Mouse (Mus musculus) spleen, adult 2 months (tissue): ENCODE data around the gene Hivep3. TPM values are rescaled to one million over a fixed set of nuclear protein-coding genes. Genes with fewer than 3 reads are reported as not detected.

Experiments used
- DNase-seq, 2 experiments: peaks; one replicate each; pipeline versions ENCODE4 v3.0.0 to v3.0.0-alpha.2; 2012 to 2021; ENCODE audit warnings: low spot score in 2 of 2, low read depth in 1 of 2
- H3K27ac ChIP-seq: fragments of 200-500 bp; 2 replicates; pipeline ENCODE4 v1.5.1; 2012; ENCODE audit warnings: low read length, inconsistent platforms; ENCODE audit not compliant: insufficient read depth
- H3K27me3 ChIP-seq: fragments of 200-500 bp; 2 replicates; pipeline ENCODE4 v1.6.1; 2012; ENCODE audit warnings: mild to moderate bottlenecking, moderate library complexity, low read length, inconsistent platforms; ENCODE audit not compliant: control insufficient read depth, insufficient read depth
- H3K36me3 ChIP-seq: fragments of 200-500 bp; 2 replicates; pipeline ENCODE4 v1.6.1; 2012; ENCODE audit warnings: mild to moderate bottlenecking, low read length, inconsistent platforms; ENCODE audit not compliant: control insufficient read depth, insufficient read depth
- H3K4me1 ChIP-seq: fragments of 200-500 bp; 2 replicates; pipeline ENCODE4 v1.6.1; 2011; ENCODE audit warnings: inconsistent platforms; ENCODE audit not compliant: control insufficient read depth, insufficient read depth, insufficient read length
- H3K4me3 ChIP-seq: fragments of 200-500 bp; 2 replicates; pipeline ENCODE4 v1.5.1; 2011; ENCODE audit warnings: mild to moderate bottlenecking, inconsistent platforms; ENCODE audit not compliant: insufficient read depth, insufficient read length; ENCODE audit errors: extremely low read depth
- CTCF ChIP-seq: fragments of 200-500 bp; IDR thresholded peaks from 2 replicates; pipeline ENCODE4 v1.5.1; 2011; ENCODE audit warnings: mild to moderate bottlenecking, inconsistent platforms; ENCODE audit not compliant: insufficient read depth, insufficient read length, insufficient replicate concordance; ENCODE audit errors: extremely low read depth
- POLR2A ChIP-seq: fragments of 200-500 bp; IDR thresholded peaks from 2 replicates; pipeline ENCODE4 v1.6.1; 2011; ENCODE audit warnings: low read depth, low read length, inconsistent platforms
- WGBS: fragments of 180-500 bp; shearing (Covaris S2); methylation state at CpG from one replicate; pipeline ENCODE4 v1.1.7; 2018; 5-methylcytosine and 5-hydroxymethylcytosine counted together
- polyA plus RNA-seq: library from polyadenylated mRNA; depleted of rRNA; stranded (reverse); fragments of >200 nt; gene quantifications from 2 replicates; pipeline ENCODE4 v1.2.3, GENCODE M21; 2012

Gene Hivep3
- polyA plus RNA-seq, 1 experiment: 8.7 TPM

DNA sequence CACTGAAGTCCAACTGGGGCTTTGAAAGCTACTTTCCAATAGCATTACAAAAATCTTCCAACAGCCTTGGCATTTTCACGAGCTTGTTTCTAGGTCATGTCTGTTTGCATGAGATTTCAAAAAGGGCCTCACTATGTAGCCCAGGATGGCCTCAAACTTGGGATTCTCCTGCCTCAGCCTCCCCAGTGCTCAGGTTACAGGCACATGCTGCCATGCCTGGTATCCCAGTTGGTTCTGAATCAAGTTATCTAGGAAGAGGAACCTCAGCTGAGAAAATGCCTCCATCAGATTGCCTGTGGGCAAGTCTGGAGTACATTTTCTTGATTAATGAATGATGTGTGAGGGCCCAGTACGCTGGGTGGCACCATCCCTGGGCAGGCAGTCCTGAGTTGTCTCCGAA lies 324.6 kb downstream of the Hivep3 start:
- WGBS: 91% methylated on average over 3 of the region's 3 CpGs
- no peak for TF ChIP-seq POLR2A
- TF ChIP-seq CTCF: no peak
- Histone ChIP-seq H3K4me3 (no peak overlapping the region), H3K27me3 (no peaks in the 10 kb centered on the region), H3K4me1 (peaks cover 20% of the 10 kb centered on the region; the same call in 1 of the 2 replicates), H3K27ac (no peak overlapping the region), H3K36me3 (no peaks in the 10 kb centered on the region)
- DNase-seq: no peak

GRCm38 (mm10) chr4:120058794-120059193 lies 325.2 kb downstream of the Hivep3 start:
- H3K36me3 ChIP-seq: no peaks in the 10 kb centered on the region
- DNase-seq: no peak
- WGBS: 80% methylated on average over 10 of the region's 10 CpGs
- H3K4me3 ChIP-seq: no peak overlapping the region
- H3K4me1 ChIP-seq: peaks cover 15% of the 10 kb centered on the region; the same call in 1 of the 2 replicates
- TF ChIP-seq POLR2A: no peak
- TF ChIP-seq CTCF: no peak
- no peaks in the 10 kb centered on the region for H3K27me3 ChIP-seq
- no peak overlapping the region for H3K27ac ChIP-seq

DNA sequence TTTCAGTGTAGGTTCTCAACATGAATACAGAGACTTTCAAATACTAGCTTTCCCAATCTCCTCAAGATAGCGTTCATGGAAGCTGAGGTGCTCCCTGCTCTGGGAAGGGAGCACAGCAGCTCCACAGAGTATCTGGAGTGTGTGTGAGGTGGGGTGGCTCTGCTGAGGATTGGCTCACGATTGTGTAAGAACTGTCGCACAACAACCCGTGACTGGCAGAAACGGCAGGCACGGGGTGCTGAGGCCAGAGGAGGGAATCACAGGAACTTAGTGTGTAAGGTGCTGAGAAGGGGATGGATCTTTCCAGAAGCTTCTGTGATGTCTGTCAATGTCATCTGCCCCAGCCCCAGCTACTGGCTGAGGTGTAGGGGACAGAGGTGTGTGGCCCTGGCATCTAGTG lies 328.1 kb downstream of the Hivep3 start:
- Histone ChIP-seq H3K27me3 (no peaks in the 10 kb centered on the region), H3K4me3 (no peak overlapping the region), H3K36me3 (no peaks in the 10 kb centered on the region), H3K27ac (no peak overlapping the region), H3K4me1 (no peaks in the 10 kb centered on the region; the same call in 1 of the 2 replicates)
- 83% methylated on average over 6 of the region's 6 CpGs for WGBS
- TF ChIP-seq POLR2A (no peak), CTCF (no peak)
- no peak for DNase-seq

- DNase-seq: no peak
- WGBS: 82% methylated on average over 6 of the region's 6 CpGs
- H3K27ac ChIP-seq: no peak overlapping the region
- H3K36me3 ChIP-seq: no peaks in the 10 kb centered on the region
- TF ChIP-seq POLR2A (no peak), CTCF (no peak)
- H3K27me3 ChIP-seq: no peaks in the 10 kb centered on the region
- no peak overlapping the region for H3K4me3 ChIP-seq
- H3K4me1 ChIP-seq: no peaks in the 10 kb centered on the region; the same call in 1 of the 2 replicates
These were observed 328.6 kb downstream of the Hivep3 start for GRCm38 (mm10) chr4:120062198-120062597.

DNA sequence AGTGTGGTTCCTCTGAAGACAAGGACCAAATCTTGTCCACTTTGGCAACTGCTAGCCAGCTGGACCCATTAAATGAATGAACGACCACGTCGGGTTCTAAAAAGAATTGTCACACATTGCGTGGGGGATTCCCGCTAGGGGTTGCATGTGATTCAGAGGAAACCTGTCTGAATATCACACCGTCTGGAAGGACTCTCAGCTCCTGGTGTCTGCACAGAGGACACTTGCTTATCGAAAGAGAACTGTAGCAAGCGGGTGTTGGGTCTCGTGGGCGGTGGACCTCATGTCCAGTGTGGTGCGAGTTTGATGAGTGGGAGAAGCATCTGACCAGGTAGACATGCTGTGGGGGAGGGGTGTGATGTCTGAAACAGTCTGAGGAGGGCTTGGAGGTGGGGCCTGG lies 329.2 kb downstream of the Hivep3 start:
- TF ChIP-seq POLR2A (no peak), CTCF (no peak)
- H3K36me3 ChIP-seq: no peaks in the 10 kb centered on the region
- WGBS: 86% methylated on average over 11 of the region's 11 CpGs
- H3K4me1 ChIP-seq: no peaks in the 10 kb centered on the region; the same call in 1 of the 2 replicates
- no peak overlapping the region for H3K27ac ChIP-seq
- no peak overlapping the region for H3K4me3 ChIP-seq
- no peaks in the 10 kb centered on the region for H3K27me3 ChIP-seq
- DNase-seq: no peak

DNA sequence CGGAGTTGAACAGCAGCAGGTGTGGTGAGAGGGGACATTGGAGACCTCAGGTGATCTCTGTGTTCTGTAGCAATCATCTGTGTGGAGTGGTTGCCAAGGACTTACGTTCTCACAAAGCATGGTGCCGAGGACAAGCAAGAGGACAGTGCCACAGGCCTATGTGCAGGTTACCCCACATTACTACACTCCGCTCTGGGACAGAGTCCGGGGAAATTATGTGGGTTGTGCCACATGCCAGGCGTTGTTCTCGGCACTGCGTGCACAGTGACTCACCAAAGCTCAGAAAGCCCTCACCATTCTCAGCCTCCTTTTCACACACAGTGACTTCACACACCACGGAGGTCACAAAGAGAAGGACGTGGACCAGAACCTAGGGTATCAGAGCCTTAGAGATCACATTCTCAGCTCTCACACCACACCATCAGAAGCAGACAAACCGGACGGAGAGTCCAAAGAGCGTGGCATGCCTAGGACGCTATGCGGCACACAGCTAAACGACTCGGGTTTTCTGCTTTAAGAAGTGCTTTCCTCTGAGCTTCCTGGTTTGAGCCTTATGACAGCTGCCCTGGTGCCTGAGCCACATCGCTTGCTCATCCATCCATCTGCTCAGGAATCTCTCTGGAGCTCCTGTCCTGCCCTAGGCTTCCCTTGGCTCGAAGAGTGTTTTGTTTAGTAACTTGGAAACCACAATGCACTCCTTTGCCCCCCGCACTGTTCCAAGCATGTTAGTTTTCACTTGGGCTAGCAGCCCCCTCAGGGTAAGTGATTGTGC lies 330.0 kb downstream of the Hivep3 start:
- no peak overlapping the region for H3K4me3 ChIP-seq
- TF ChIP-seq POLR2A (no peak), CTCF (no peak)
- H3K36me3 ChIP-seq: no peaks in the 10 kb centered on the region
- 90% methylated on average over 20 of the region's 20 CpGs for WGBS
- H3K27ac ChIP-seq: no peak overlapping the region
- DNase-seq: no peak
- H3K27me3 ChIP-seq: no peaks in the 10 kb centered on the region
- no peaks in the 10 kb centered on the region; the same call in 1 of the 2 replicates for H3K4me1 ChIP-seq

- Histone ChIP-seq H3K4me3 (no peak within 1 kb of the TSS), H3K27me3 (no peaks in the 10 kb centered on the region), H3K36me3 (no peaks in the 10 kb centered on the region), H3K27ac (no peak within 1 kb of the TSS), H3K4me1 (no peaks in the 10 kb centered on the region; the same call in 1 of the 2 replicates)
- WGBS: 94% methylated on average over 10 of the region's 10 CpGs
- TF ChIP-seq POLR2A (no peak), CTCF (no peak)
- no peak for DNase-seq
These were observed 331.1 kb downstream of the Hivep3 start, which contains the start of gene AL607142.1 for GRCm38 (mm10) chr4:120064696-120065095. TSS of gene AL607142.1 (plus strand) at chr4:120064996.
